Mouse (Mus musculus) G1E (cell line): ENCODE measurements around the gene Nr3c2.

Experiments used
- CTCF ChIP-seq: IDR thresholded peaks from 2 replicates; pipeline ENCODE4 v1.5.1; 2012; ENCODE audit warnings: low read depth, low read length, inconsistent platforms, mixed read lengths
- GATA2 ChIP-seq: IDR thresholded peaks from 2 replicates; pipeline ENCODE4 v1.6.1; 2012; ENCODE audit warnings: low read depth, low read length, inconsistent platforms, borderline replicate concordance
- TAL1 ChIP-seq: conservative IDR thresholded peaks from 2 replicates; pipeline ENCODE4 v1.6.1; 2012; ENCODE audit warnings: low read depth, low read length, inconsistent platforms, mixed read lengths

- no peak for TF ChIP-seq TAL1
- TF ChIP-seq CTCF, result no peak
- no peak for TF ChIP-seq GATA2
These were observed 228.8 kb downstream of the Nr3c2 start for GRCm38 (mm10) chr8:77128006-77128405.
